Mouse (Mus musculus): ENCODE data around the gene Olfr816. TPM values are rescaled to one million over a fixed set of nuclear protein-coding genes. Genes with fewer than 3 reads are reported as not detected.
"Not testable (repeated sequence)": the region's sequence is repeated elsewhere in the genome, so short reads cannot be mapped to it uniquely, and the experiment has no call there.

The Olfr816 gene
- total RNA-seq (2021): not detected

GRCm38 (mm10) chr10:129915497-129915896 lies at the start of gene Olfr816:
Gene Olfr816, minus strand, starts transcription at chr10:129915597.
- intact Hi-C loops (cut with DNase I): no loop called here
- no peak for DNase-seq

GRCm38 (mm10) chr10:129949000-129949399 lies 33.6 kb upstream of the Olfr816 start, which contains the start of gene Olfr818:
Gene Olfr818, minus strand, starts transcription at chr10:129949100.
- intact Hi-C loops (cut with DNase I): no loop called here
- no peak for DNase-seq

GRCm38 (mm10) chr10:129905767-129906166 lies 9.6 kb downstream of the Olfr816 start, which contains the start of gene Olfr815:
Gene Olfr815, minus strand, starts transcription at chr10:129905867.
- intact Hi-C loops (cut with DNase I); DNase-seq: not testable (repeated sequence)

GRCm38 (mm10) chr10:129885934-129886333 lies 29.5 kb downstream of the Olfr816 start:
- intact Hi-C loops (cut with DNase I): no loop called here
- no peak for DNase-seq

- DNase-seq; intact Hi-C loops (cut with DNase I): not testable (repeated sequence)
These were observed 29.9 kb downstream of the Olfr816 start for GRCm38 (mm10) chr10:129885496-129885895.

- DNase-seq; intact Hi-C loops (cut with DNase I): not testable (repeated sequence)
These were observed 35.6 kb downstream of the Olfr816 start, which contains the start of gene Olfr814 for GRCm38 (mm10) chr10:129879751-129880150. Gene Olfr814, minus strand, starts transcription at chr10:129879851.

Other genes starting within 250 kb of the Olfr816 start
- gene Olfr801, start 241.7 kb downstream of the Olfr816 start, total RNA-seq (2021): not detected
- not detected for gene Olfr802, start 227.4 kb downstream of the Olfr816 start, total RNA-seq (2021)
- not detected for gene Olfr803, start 221.3 kb downstream of the Olfr816 start, total RNA-seq (2021)
- not detected for gene Olfr804, start 212.4 kb downstream of the Olfr816 start, total RNA-seq (2021)
- not detected for gene Olfr805, start 186.2 kb downstream of the Olfr816 start, total RNA-seq (2021)
- gene Olfr806, start 173.7 kb downstream of the Olfr816 start, total RNA-seq (2021): not detected
- gene Olfr807, start 157.8 kb downstream of the Olfr816 start, total RNA-seq (2021): not detected
- gene Olfr808, start 150.1 kb downstream of the Olfr816 start, total RNA-seq (2021): not detected
- not detected for gene Olfr809, start 141.0 kb downstream of the Olfr816 start, total RNA-seq (2021)
- not detected for gene Olfr810, start 120.7 kb downstream of the Olfr816 start, total RNA-seq (2021)
- not detected for gene Olfr811, start 111.2 kb downstream of the Olfr816 start, total RNA-seq (2021)
- gene Olfr812, start 69.5 kb downstream of the Olfr816 start, total RNA-seq (2021): not detected
- gene Olfr813, start 60.2 kb downstream of the Olfr816 start, total RNA-seq (2021): not detected
- gene Olfr814, start 35.7 kb downstream of the Olfr816 start, total RNA-seq (2021): not detected
- not detected for gene Olfr815, start 9.7 kb downstream of the Olfr816 start, total RNA-seq (2021)
- not detected for gene Olfr818, start 33.5 kb upstream of the Olfr816 start, total RNA-seq (2021)
- not detected for gene Olfr819, start 51.7 kb upstream of the Olfr816 start, total RNA-seq (2021)
- not detected for gene Olfr247, start 60.5 kb upstream of the Olfr816 start, total RNA-seq (2021)
- not detected for gene Gm10310, start 69.5 kb upstream of the Olfr816 start, total RNA-seq (2021)
- gene Olfr820, start 97.0 kb upstream of the Olfr816 start, total RNA-seq (2021): not detected
- not detected for gene Olfr821, start 114.8 kb upstream of the Olfr816 start, total RNA-seq (2021)
- not detected for gene Olfr822, start 155.6 kb upstream of the Olfr816 start, total RNA-seq (2021)
- gene Olfr823, start 199.8 kb upstream of the Olfr816 start, total RNA-seq (2021): not detected
- gene Olfr824, start 214.4 kb upstream of the Olfr816 start, total RNA-seq (2021): not detected